17 mouse cellular contexts compared by ENCODE assay signal in the genomic region with DNA sequence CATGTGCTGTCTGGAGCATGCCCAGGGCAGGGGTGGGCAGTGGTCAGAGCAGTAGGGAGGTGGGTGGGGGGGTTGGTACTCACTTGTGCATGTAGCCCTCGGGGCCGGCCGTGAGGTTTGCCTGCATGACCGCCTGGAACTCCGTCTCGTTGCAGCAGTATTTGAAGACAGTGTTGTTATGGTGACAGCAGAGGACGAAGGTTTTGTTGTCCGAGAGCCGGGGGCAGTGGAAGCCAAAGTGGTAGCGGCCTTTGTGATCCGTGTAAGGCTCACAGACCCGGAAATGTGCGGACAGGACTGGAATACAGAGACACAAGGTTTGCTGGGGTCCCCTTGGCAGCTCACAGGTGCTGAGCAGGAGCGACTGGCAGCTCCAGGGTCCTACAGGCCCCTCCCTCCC. TPM values are rescaled to one million over a fixed set of nuclear protein-coding genes. Genes with fewer than 3 reads are reported as not detected.
DNase-seq lines count a peak whose midpoint lies in the region; ATAC-seq lines count a peak whose summit lies in the region.
"Had no signal": no experiment of that assay in that cellular context is flagged by ENCODE, and none has a peak within 500 bp of the region (broad histone marks: within the 10 kb centered on the region; RNA-seq: fewer than 3 reads in every experiment).

No protein-coding gene starts in this region.

- peak overlapping the region; percentile 9; the same call in 1 of the 2 replicates for H3K9ac ChIP-seq in forebrain, embryonic 14.5 days (ENCODE audit: low read length)
- 0 out of 2 replicates have a peak overlapping the region, but pooled peaks have one; percentile 20 for H3K9ac ChIP-seq in hindbrain, embryonic 16.5 days (ENCODE audit: low read depth, low read length)
- H3K9ac ChIP-seq in midbrain, embryonic 15.5 days: no peak overlapping the region
- H3K9ac ChIP-seq: embryonic facial prominence, embryonic 12.5 days; heart, embryonic 12.5 days; lung, embryonic 15.5 days had no signal

- no peak overlapping the region for H3K4me3 ChIP-seq in forebrain, embryonic 14.5 days (ENCODE audit: low read depth, low read length)
- no peak overlapping the region for H3K4me3 ChIP-seq in hindbrain, embryonic 16.5 days (ENCODE audit: low read length)
- no peak overlapping the region for H3K4me3 ChIP-seq in midbrain, embryonic 15.5 days
- H3K4me3 ChIP-seq: embryonic facial prominence, embryonic 12.5 days; heart, embryonic 12.5 days; lung, embryonic 15.5 days had no signal

- H3K27me3 ChIP-seq in forebrain, embryonic 14.5 days (replicated peaks; ENCODE audit: control insufficient read depth, insufficient read depth, low read length): no peaks in the 10 kb centered on the region
- 0 out of 2 replicates have a peak, but pooled peaks cover 2% of the 10 kb centered on the region for H3K27me3 ChIP-seq in hindbrain, embryonic 16.5 days (replicated peaks; ENCODE audit: control insufficient read depth, insufficient read depth, low read length)
- H3K27me3 ChIP-seq in midbrain, embryonic 15.5 days (replicated peaks): no peaks in the 10 kb centered on the region
- H3K27me3 ChIP-seq: lung, embryonic 15.5 days had no signal

- H3K27ac ChIP-seq in forebrain, embryonic 14.5 days (ENCODE audit: low read depth, low read length): peak overlapping the region; percentile 88
- H3K27ac ChIP-seq in hindbrain, embryonic 16.5 days (ENCODE audit: low read depth, low read length): peak overlapping the region; percentile 67
- H3K27ac ChIP-seq in midbrain, embryonic 15.5 days: peak overlapping the region; percentile 77
- H3K27ac ChIP-seq: embryonic facial prominence, embryonic 12.5 days; lung, embryonic 15.5 days had no signal

- ATAC-seq in forebrain, embryonic 14.5 days: no peak
- ATAC-seq in hindbrain, embryonic 16.5 days: no peak
- ATAC-seq in midbrain, embryonic 15.5 days (replicated peaks): no peak

- no peaks in the 10 kb centered on the region for H3K36me3 ChIP-seq in forebrain, embryonic 14.5 days (ENCODE audit: control insufficient read depth, insufficient read depth, low read length)
- no peaks in the 10 kb centered on the region for H3K36me3 ChIP-seq in hindbrain, embryonic 16.5 days (ENCODE audit: control insufficient read depth, insufficient read depth, low read length)
- 0 out of 2 replicates have a peak, but pooled peaks cover 4% of the 10 kb centered on the region for H3K36me3 ChIP-seq in midbrain, embryonic 15.5 days (replicated peaks)
- H3K36me3 ChIP-seq: embryonic facial prominence, embryonic 12.5 days; heart, embryonic 12.5 days; lung, embryonic 15.5 days had no signal

- peak; percentile 43 for DNase-seq in embryo, embryonic 10 days (ENCODE audit: low spot score)
- no peak for DNase-seq in embryo, embryonic 11 days
- no peak for DNase-seq in forebrain, embryonic 14.5 days (ENCODE audit: low spot score)
- no peak for DNase-seq in heart, postnatal 4 days
- DNase-seq in urinary bladder, postnatal 36 days (ENCODE audit: low spot score in 2 of 2): no peak
- DNase-seq in adrenal gland, adult 8-10 months: no peak
- DNase-seq: cerebellum, adult 18-20 months; gastrocnemius, postnatal 14 days; kidney, adult 9 months; thymus, postnatal 14 days had no signal

- 39% methylated on average over 14 of the region's 14 CpGs for WGBS in forebrain, embryonic 14.5 days
- 27% methylated on average over 13 of the region's 14 CpGs for WGBS in hindbrain, embryonic 16.5 days
- 16% methylated on average over 14 of the region's 14 CpGs for WGBS in midbrain, embryonic 15.5 days

- peaks cover 48% of the 10 kb centered on the region for H3K4me1 ChIP-seq in forebrain, embryonic 14.5 days (ENCODE audit: control insufficient read depth, insufficient read depth, low read length)
- peaks cover 35% of the 10 kb centered on the region for H3K4me1 ChIP-seq in hindbrain, embryonic 16.5 days (ENCODE audit: control insufficient read depth, insufficient read depth, low read depth, low read length)
- peaks cover 58% of the 10 kb centered on the region for H3K4me1 ChIP-seq in midbrain, embryonic 15.5 days

- H3K9me3 ChIP-seq in forebrain, embryonic 14.5 days (replicated peaks; ENCODE audit: control insufficient read depth, low read length): no peaks in the 10 kb centered on the region
- H3K9me3 ChIP-seq in hindbrain, embryonic 16.5 days (ENCODE audit: control insufficient read depth, low read length): no peaks in the 10 kb centered on the region
- no peaks in the 10 kb centered on the region for H3K9me3 ChIP-seq in midbrain, embryonic 15.5 days
- H3K9me3 ChIP-seq: embryonic facial prominence, embryonic 12.5 days; heart, embryonic 12.5 days; lung, embryonic 15.5 days had no signal

- H3K4me2 ChIP-seq in forebrain, embryonic 14.5 days (ENCODE audit: low read length): no peak overlapping the region
- no peak overlapping the region for H3K4me2 ChIP-seq in hindbrain, embryonic 16.5 days (ENCODE audit: low read length)
- no peak overlapping the region for H3K4me2 ChIP-seq in midbrain, embryonic 15.5 days
- H3K4me2 ChIP-seq: embryonic facial prominence, embryonic 12.5 days; heart, embryonic 12.5 days; lung, embryonic 15.5 days had no signal

RNA-seq across cellular contexts. Expression of gene Shisal1, which starts 29.9 kb away (rescaled TPM):
- 7.9 and 9.6 TPM in 2 replicates for polyA plus RNA-seq in forebrain, embryonic 14.5 days (2014; fragmentation: Nextera tagmentation; extraction: Ambion mirVana)
- 8.6 and 12.3 TPM in 2 replicates for polyA plus RNA-seq in hindbrain, embryonic 16.5 days (2015; fragmentation: Nextera tagmentation; extraction: Ambion mirVana)
- polyA plus RNA-seq in midbrain, embryonic 15.5 days (2015; fragmentation: Nextera tagmentation; extraction: Ambion mirVana): 19.4 and 21.2 TPM in 2 replicates
- total RNA-seq in heart, postnatal 4 days (2021): 1 to 10 TPM; 2.3 to 3.2 TPM
- total RNA-seq in adrenal gland, adult 8-10 months (2022): 1 to 10 TPM; 1.4 to 3.1 (median 2.2) TPM
- total RNA-seq: CH12.LX; megakaryocyte, adult 5-6 weeks had no signal
